Mouse (Mus musculus) embryonic fibroblast, embryonic 13.5 days (primary cell): ENCODE data around the gene Gfm2.

Source experiments
- CTCF ChIP-seq: IDR thresholded peaks from 2 replicates; pipeline ENCODE4 v1.5.1; 2011; ENCODE audit warnings: mild to moderate bottlenecking, control low read depth, low read length, moderate library complexity, borderline replicate concordance; ENCODE audit not compliant: insufficient read depth
- POLR2A ChIP-seq: IDR thresholded peaks from 2 replicates; pipeline ENCODE4 v1.6.1; 2011; ENCODE audit warnings: low read depth, mild to moderate bottlenecking, control low read depth, low read length, moderate library complexity

- no peak for TF ChIP-seq POLR2A
- TF ChIP-seq CTCF: no peak
These were observed 63.3 kb downstream of the Gfm2 start for GRCm38 (mm10) chr13:97201076-97201475.
